Mouse (Mus musculus) G1E (cell line): ENCODE data around the gene Magi3.

Source experiments
- CTCF ChIP-seq: IDR thresholded peaks from 2 replicates; pipeline ENCODE4 v1.5.1; 2012; ENCODE audit warnings: low read depth, low read length, inconsistent platforms, mixed read lengths
- GATA1 ChIP-seq: IDR thresholded peaks from 2 replicates; pipeline ENCODE4 v1.6.1; 2012; ENCODE audit warnings: borderline replicate concordance, low read length, inconsistent platforms, mixed read lengths
- GATA2 ChIP-seq: IDR thresholded peaks from 2 replicates; pipeline ENCODE4 v1.6.1; 2012; ENCODE audit warnings: low read depth, low read length, inconsistent platforms, borderline replicate concordance
- POLR2AphosphoS5 ChIP-seq: IDR thresholded peaks from 2 replicates; pipeline ENCODE4 v1.6.1; 2012; ENCODE audit warnings: low read depth, low read length, inconsistent platforms; ENCODE audit not compliant: insufficient replicate concordance
- TAL1 ChIP-seq: conservative IDR thresholded peaks from 2 replicates; pipeline ENCODE4 v1.6.1; 2012; ENCODE audit warnings: low read depth, low read length, inconsistent platforms, mixed read lengths

DNA sequence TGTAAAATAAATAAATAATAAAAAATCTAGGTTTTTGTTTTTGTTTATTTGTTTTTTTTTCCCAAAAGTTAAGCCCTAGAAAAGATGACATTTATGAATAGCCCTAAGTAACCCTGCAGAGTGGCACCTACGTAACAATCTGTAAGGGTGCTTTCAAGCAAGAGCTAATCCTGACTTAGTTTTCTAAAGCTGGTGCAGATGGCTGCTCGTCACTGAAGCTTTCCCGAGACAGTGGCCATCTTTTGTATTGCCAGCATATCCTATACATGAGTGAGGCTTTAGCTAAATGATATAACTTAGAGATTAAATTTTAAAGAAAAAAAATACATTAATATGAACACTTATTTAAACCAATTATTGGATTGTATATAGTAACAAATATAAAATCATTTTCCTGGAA is 202.2 kb downstream of the Magi3 start:
- TF ChIP-seq POLR2AphosphoS5 (no peak), CTCF (no peak), GATA2 (no peak), TAL1 (no peak), GATA1 (no peak)
